Mouse (Mus musculus) spleen, postnatal 4 days (tissue): ENCODE results near the gene Trp53tg5.
A peak's percentile ranks its signal among the peaks of the same experiment; 100 is the strongest.

Experiments
- DNase-seq, 2 experiments: peaks; one replicate each; pipeline ENCODE4 v3.0.0; 2022; ENCODE audit warnings: low spot score in 2 of 2

Trp53tg5 gene

GRCm38 (mm10) chr2:164432541-164433191 is 40.9 kb downstream of the Trp53tg5 start:
- DNase-seq: no peak

- no peak for DNase-seq
These were observed 41.7 kb downstream of the Trp53tg5 start for GRCm38 (mm10) chr2:164431676-164432465.

- DNase-seq: no peak
These were observed 42.8 kb downstream of the Trp53tg5 start for GRCm38 (mm10) chr2:164430697-164431096.

- no peak for DNase-seq
These were observed 43.5 kb downstream of the Trp53tg5 start for GRCm38 (mm10) chr2:164429881-164430615.

- no peak for DNase-seq
These were observed 45.1 kb downstream of the Trp53tg5 start for GRCm38 (mm10) chr2:164428451-164428850.

- no peak for DNase-seq
These were observed 46.6 kb downstream of the Trp53tg5 start for GRCm38 (mm10) chr2:164426952-164427351.

GRCm38 (mm10) chr2:164426121-164426520 is 47.4 kb downstream of the Trp53tg5 start:
- DNase-seq: no peak

- DNase-seq: no peak
These were observed 48.1 kb downstream of the Trp53tg5 start for GRCm38 (mm10) chr2:164425401-164425800.

GRCm38 (mm10) chr2:164424406-164424805 is 49.1 kb downstream of the Trp53tg5 start:
- DNase-seq: no peak

- no peak for DNase-seq
These were observed 50.1 kb downstream of the Trp53tg5 start for GRCm38 (mm10) chr2:164423464-164423863.

GRCm38 (mm10) chr2:164422675-164423393 is 50.7 kb downstream of the Trp53tg5 start:
- peak in 1 of 2 experiments; percentile 41 for DNase-seq

GRCm38 (mm10) chr2:164421979-164422378 is 51.5 kb downstream of the Trp53tg5 start:
- DNase-seq: no peak

GRCm38 (mm10) chr2:164421306-164421705 is 52.2 kb downstream of the Trp53tg5 start:
- no peak for DNase-seq
